Mouse (Mus musculus) midbrain, postnatal 0 days (tissue): ENCODE measurements around the gene Il2ra. TPM values are rescaled to one million over a fixed set of nuclear protein-coding genes. Genes with fewer than 3 reads are reported as not detected.

Experiments
- ATAC-seq: fragments of 200-750 bp; cut with Nextera tagmentation; 2 replicates; pipeline ENCODE4 v1.8.0; 2017; ENCODE audit warnings: moderate number of reproducible peaks, mild to moderate bottlenecking, moderate TSS enrichment, moderate library complexity; ENCODE audit not compliant: low FRiP score
- DNase-seq: peaks from one replicate; pipeline ENCODE4 v3.0.0-alpha.2; 2015; ENCODE audit warnings: low spot score
- H3K27ac ChIP-seq: fragments of 300-500 bp; sonication (generic); 2 replicates; pipeline ENCODE4 v1.5.1; 2014; ENCODE audit warnings: low read depth, mild to moderate bottlenecking, low read length, mixed read lengths
- H3K27me3 ChIP-seq: fragments of 300-500 bp; sonication (generic); 2 replicates; pipeline ENCODE4 v1.6.1; 2014; ENCODE audit warnings: low read length, control low read depth, mixed read lengths; ENCODE audit not compliant: insufficient read depth
- H3K36me3 ChIP-seq: fragments of 300-500 bp; sonication (generic); 2 replicates; pipeline ENCODE4 v1.6.1; 2014; ENCODE audit warnings: low read length, control low read depth, mixed read lengths; ENCODE audit not compliant: insufficient read depth
- H3K4me1 ChIP-seq: fragments of 300-500 bp; sonication (generic); 2 replicates; pipeline ENCODE4 v1.6.1; 2014; ENCODE audit warnings: mild to moderate bottlenecking, control low read depth, antibody characterized with exemption, low read length, mixed read lengths; ENCODE audit not compliant: insufficient read depth
- H3K4me2 ChIP-seq: fragments of 300-500 bp; sonication (generic); 2 replicates; pipeline ENCODE4 v1.6.1; 2014; ENCODE audit warnings: low read depth, mild to moderate bottlenecking, low read length, mixed read lengths; ENCODE audit not compliant: poor library complexity, severe bottlenecking
- H3K4me3 ChIP-seq: fragments of 300-500 bp; sonication (generic); 2 replicates; pipeline ENCODE4 v1.5.1; 2014; ENCODE audit warnings: low read depth, mild to moderate bottlenecking, low read length, moderate library complexity
- H3K9ac ChIP-seq: fragments of 300-500 bp; sonication (generic); replicated peaks from 2 replicates; pipeline ENCODE4 v1.6.1; 2014; ENCODE audit warnings: mild to moderate bottlenecking, low read length, moderate library complexity, mixed read lengths; ENCODE audit not compliant: poor library complexity, severe bottlenecking
- H3K9me3 ChIP-seq: fragments of 300-500 bp; sonication (generic); 2 replicates; pipeline ENCODE4 v1.6.1; 2016; ENCODE audit warnings: low read length, control low read depth
- CTCF ChIP-seq: IDR thresholded peaks from 2 replicates; pipeline ENCODE4 v1.5.1; 2016; ENCODE audit warnings: antibody characterized with exemption, mild to moderate bottlenecking
- WGBS: fragments of 180-500 bp; shearing (Covaris S2); extraction: QIAGEN DNeasy Blood & Tissue Kit; methylation state at CpG from one replicate; pipeline ENCODE4 v1.1.7; 2014; 5-methylcytosine and 5-hydroxymethylcytosine counted together
- polyA plus RNA-seq: library from polyadenylated mRNA; unstranded; fragments of >200 nt; fragmentation: Nextera tagmentation; extraction: Ambion mirVana; gene quantifications from 2 replicates; pipeline ENCODE4 v1.2.1, GENCODE M21; 2015
- total RNA-seq: library from RNA; depleted of rRNA; stranded (reverse); fragments of >200 nt; gene quantifications from 2 replicates; pipeline ENCODE4 v1.2.3, GENCODE M21; 2014

Il2ra gene
- total and polyA plus RNA-seq, 2 experiments from 2014 or later: not detected

GRCm38 (mm10) chr2:11637115-11637514 lies 5.5 kb upstream of the Il2ra start:
- Histone ChIP-seq H3K36me3 (no peaks in the 10 kb centered on the region), H3K4me3 (no peak overlapping the region), H3K4me1 (no peaks in the 10 kb centered on the region), H3K4me2 (no peak overlapping the region), H3K27me3 (no peaks in the 10 kb centered on the region), H3K9ac (no peak overlapping the region), H3K27ac (no peak overlapping the region), H3K9me3 (no peaks in the 10 kb centered on the region)
- WGBS: 82% methylated on average over 1 of the region's 1 CpGs
- TF ChIP-seq CTCF: no peak
- no peak for ATAC-seq
- DNase-seq: no peak

GRCm38 (mm10) chr2:11644057-11644456 lies 1.4 kb downstream of the Il2ra start:
- Histone ChIP-seq H3K36me3 (no peaks in the 10 kb centered on the region), H3K4me1 (no peaks in the 10 kb centered on the region), H3K4me2 (no peak overlapping the region), H3K27ac (no peak overlapping the region), H3K27me3 (no peaks in the 10 kb centered on the region), H3K9ac (no peak overlapping the region), H3K4me3 (no peak overlapping the region), H3K9me3 (no peaks in the 10 kb centered on the region)
- TF ChIP-seq CTCF: no peak
- ATAC-seq (no peak), DNase-seq (no peak)
- WGBS: 84% methylated on average over 1 of the region's 1 CpGs

DNA sequence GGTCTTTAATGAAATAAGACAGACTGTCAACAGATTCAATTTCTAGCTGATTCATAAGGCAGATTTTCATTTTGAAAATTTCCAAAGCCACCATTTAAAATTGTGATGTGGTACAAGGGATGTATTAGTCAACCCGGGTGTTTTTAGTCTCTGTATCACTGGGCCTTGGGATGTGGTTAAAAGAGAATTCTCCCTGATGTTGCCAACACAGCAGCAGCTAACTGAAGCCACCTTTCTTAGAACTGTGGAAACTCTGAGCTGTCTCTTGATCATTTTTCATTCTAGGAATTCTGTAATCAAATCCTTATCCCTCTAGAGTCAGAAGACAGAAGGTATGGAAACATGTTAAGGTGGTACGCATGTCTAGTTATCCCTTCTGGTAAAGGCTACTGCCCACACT lies 2.7 kb downstream of the Il2ra start:
- Histone ChIP-seq H3K4me1 (no peaks in the 10 kb centered on the region), H3K4me2 (no peak overlapping the region), H3K36me3 (no peaks in the 10 kb centered on the region), H3K9ac (no peak overlapping the region), H3K27ac (no peak overlapping the region), H3K4me3 (no peak overlapping the region), H3K9me3 (no peaks in the 10 kb centered on the region), H3K27me3 (no peaks in the 10 kb centered on the region)
- DNase-seq (no peak), ATAC-seq (no peak)
- WGBS: 91% methylated on average over 2 of the region's 2 CpGs
- no peak for TF ChIP-seq CTCF

- no peaks in the 10 kb centered on the region for H3K9me3 ChIP-seq
- no peak overlapping the region for H3K27ac ChIP-seq
- H3K9ac ChIP-seq: no peak overlapping the region
- no peak overlapping the region for H3K4me2 ChIP-seq
- TF ChIP-seq CTCF: no peak
- no peaks in the 10 kb centered on the region for H3K4me1 ChIP-seq
- WGBS: 68% methylated on average over 3 of the region's 3 CpGs
- H3K27me3 ChIP-seq: no peaks in the 10 kb centered on the region
- H3K36me3 ChIP-seq: no peaks in the 10 kb centered on the region
- DNase-seq (no peak), ATAC-seq (no peak)
- no peak overlapping the region for H3K4me3 ChIP-seq
Observed at GRCm38 (mm10) chr2:11651476-11651875, 8.9 kb downstream of the Il2ra start.

DNA sequence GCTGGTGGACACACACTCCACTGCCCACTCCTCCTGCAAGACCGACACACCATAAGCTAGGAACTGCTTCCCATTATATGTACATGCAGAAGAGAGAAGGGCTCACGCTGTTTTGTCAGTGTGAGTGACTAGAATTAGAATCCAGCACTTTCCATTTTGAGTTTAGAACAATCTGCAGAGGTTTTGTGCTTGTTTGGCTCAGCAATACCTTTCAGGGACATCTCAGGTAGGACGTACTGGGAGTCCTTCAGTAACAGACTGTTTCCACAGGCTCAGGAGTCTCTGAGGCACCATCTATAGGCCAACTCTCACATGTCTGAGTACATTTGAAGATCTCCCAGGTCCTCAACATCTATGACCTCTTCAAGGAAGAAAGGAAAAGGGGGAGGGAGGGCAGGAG lies 9.6 kb downstream of the Il2ra start:
- no peaks in the 10 kb centered on the region for H3K27me3 ChIP-seq
- no peaks in the 10 kb centered on the region for H3K4me1 ChIP-seq
- H3K36me3 ChIP-seq: no peaks in the 10 kb centered on the region
- no peak overlapping the region for H3K27ac ChIP-seq
- no peak for ATAC-seq
- DNase-seq: no peak
- H3K9ac ChIP-seq: no peak overlapping the region
- no peak overlapping the region for H3K4me2 ChIP-seq
- no peak overlapping the region for H3K4me3 ChIP-seq
- H3K9me3 ChIP-seq: no peaks in the 10 kb centered on the region
- WGBS: 87% methylated on average over 3 of the region's 3 CpGs
- no peak for TF ChIP-seq CTCF

DNA sequence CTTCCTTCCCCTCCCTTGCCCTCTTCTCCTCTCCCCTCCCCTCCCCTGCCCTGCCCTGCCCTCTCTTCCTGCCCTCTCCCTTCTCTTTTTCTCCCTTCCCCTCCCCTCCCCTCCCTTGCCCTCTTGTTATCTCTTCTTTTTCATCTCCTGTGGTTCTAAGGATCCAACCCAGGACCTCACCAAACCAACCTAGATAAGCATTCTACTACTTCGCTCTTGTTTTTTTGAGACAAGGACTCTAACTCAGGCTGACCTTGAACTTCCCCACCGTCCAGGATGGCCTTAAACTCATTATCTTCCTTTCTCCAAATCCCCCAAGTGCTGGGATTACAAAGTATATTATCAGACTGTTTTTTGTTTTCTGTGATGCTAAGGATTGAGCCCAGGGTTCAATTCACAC lies 10.2 kb downstream of the Il2ra start:
- no peak overlapping the region for H3K9ac ChIP-seq
- no peak overlapping the region for H3K4me2 ChIP-seq
- TF ChIP-seq CTCF: no peak
- H3K4me1 ChIP-seq: no peaks in the 10 kb centered on the region
- no peak overlapping the region for H3K4me3 ChIP-seq
- H3K9me3 ChIP-seq: no peaks in the 10 kb centered on the region
- H3K36me3 ChIP-seq: no peaks in the 10 kb centered on the region
- 80% methylated on average over 2 of the region's 2 CpGs for WGBS
- DNase-seq (no peak), ATAC-seq (no peak)
- H3K27me3 ChIP-seq: no peaks in the 10 kb centered on the region
- H3K27ac ChIP-seq: no peak overlapping the region
